ENCODE assay signal across 8 mouse cellular contexts in the genomic region with DNA sequence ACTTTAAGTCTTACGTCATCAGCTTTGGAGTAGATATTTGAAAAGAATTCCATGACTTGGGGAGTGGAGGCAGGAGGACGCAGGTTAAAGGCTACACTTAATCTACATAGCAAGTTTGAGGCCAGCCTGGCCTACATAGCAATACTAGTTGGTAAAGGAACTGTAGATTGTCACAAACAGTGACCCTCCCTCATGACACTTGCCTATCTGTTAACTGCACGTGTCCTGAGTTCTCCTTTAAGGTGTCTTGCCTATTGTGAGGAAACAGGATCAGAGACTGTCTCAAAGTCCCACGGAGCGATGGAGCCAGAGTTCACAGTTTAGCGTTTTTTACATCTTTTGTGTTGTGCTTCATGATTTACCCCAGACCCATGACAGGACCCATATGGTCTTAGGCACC. TPM values are rescaled to one million over a fixed set of nuclear protein-coding genes. Genes with fewer than 3 reads are reported as not detected.
DNase-seq lines count a peak whose midpoint lies in the region; ATAC-seq and TF ChIP-seq lines count a peak whose summit lies in the region.

No protein-coding gene starts in this region.

- H3K4me2 ChIP-seq in kidney, embryonic 15.5 days: peak overlapping the region; percentile 71
- peak overlapping the region; percentile 81 for H3K4me2 ChIP-seq in intestine, embryonic 15.5 days (replicated peaks)
- H3K4me2 ChIP-seq in midbrain, embryonic 15.5 days: peak overlapping the region; percentile 72

- H3K27ac ChIP-seq in kidney, embryonic 15.5 days: no peak overlapping the region
- H3K27ac ChIP-seq in cortical plate, adult 2 months (ENCODE audit: insufficient read depth, low read length): no peak overlapping the region
- H3K27ac ChIP-seq in intestine, embryonic 15.5 days: no peak overlapping the region
- H3K27ac ChIP-seq in midbrain, embryonic 15.5 days: no peak overlapping the region

- no peaks in the 10 kb centered on the region for H3K9me3 ChIP-seq in kidney, embryonic 15.5 days (replicated peaks)
- H3K9me3 ChIP-seq in intestine, embryonic 15.5 days: no peaks in the 10 kb centered on the region
- no peaks in the 10 kb centered on the region for H3K9me3 ChIP-seq in midbrain, embryonic 15.5 days

- peak overlapping the region; percentile 74 for H3K4me3 ChIP-seq in kidney, embryonic 15.5 days (replicated peaks)
- peak overlapping the region; percentile 68; the same call in 1 of the 2 replicates for H3K4me3 ChIP-seq in cortical plate, adult 2 months (ENCODE audit: insufficient read depth, low read length)
- peak overlapping the region; percentile 67 for H3K4me3 ChIP-seq in intestine, embryonic 15.5 days (replicated peaks)
- H3K4me3 ChIP-seq in midbrain, embryonic 15.5 days: peak overlapping the region; percentile 74

- H3K4me1 ChIP-seq in kidney, embryonic 15.5 days: no peaks in the 10 kb centered on the region; the same call in 1 of the 2 replicates
- no peaks in the 10 kb centered on the region for H3K4me1 ChIP-seq in cortical plate, adult 2 months (ENCODE audit: control insufficient read depth, insufficient read depth, low read length)
- H3K4me1 ChIP-seq in intestine, embryonic 15.5 days (replicated peaks): no peaks in the 10 kb centered on the region
- H3K4me1 ChIP-seq in midbrain, embryonic 15.5 days: peaks cover 10% of the 10 kb centered on the region; the same call in 1 of the 2 replicates

- no peak for TF ChIP-seq CTCF in cortical plate, adult 2 months (IDR thresholded peaks at IDR 0.05; ENCODE audit: extremely low read depth, insufficient read depth, low read length)

- 76% methylated on average over 6 of the region's 6 CpGs for WGBS in kidney, embryonic 15.5 days
- 63% methylated on average over 6 of the region's 6 CpGs for WGBS in intestine, embryonic 15.5 days
- 84% methylated on average over 6 of the region's 6 CpGs for WGBS in midbrain, embryonic 15.5 days

- no peak for DNase-seq in kidney, adult 18-20 months
- no peak for DNase-seq in cerebellum, adult 11-12 months
- DNase-seq in embryo, embryonic 10.5 days (ENCODE audit: low spot score): no peak

- no peak for ATAC-seq in kidney, embryonic 15.5 days (replicated peaks; ENCODE audit: low FRiP score)
- no peak for ATAC-seq in intestine, embryonic 15.5 days
- no peak for ATAC-seq in midbrain, embryonic 15.5 days (replicated peaks)
- ATAC-seq in granulocyte monocyte progenitor cell, adult 5-6 weeks (replicated peaks; ENCODE audit: poor library complexity, severe bottlenecking): no peak

- no peak for TF ChIP-seq POLR2A in cortical plate, adult 2 months (IDR thresholded peaks at IDR 0.05; ENCODE audit: extremely low read depth, insufficient read depth, low read length)

- H3K9ac ChIP-seq in kidney, embryonic 15.5 days: no peak overlapping the region
- no peak overlapping the region for H3K9ac ChIP-seq in intestine, embryonic 15.5 days
- no peak overlapping the region for H3K9ac ChIP-seq in midbrain, embryonic 15.5 days

- no peaks in the 10 kb centered on the region for H3K36me3 ChIP-seq in kidney, embryonic 15.5 days
- no peaks in the 10 kb centered on the region for H3K36me3 ChIP-seq in intestine, embryonic 15.5 days
- H3K36me3 ChIP-seq in midbrain, embryonic 15.5 days (replicated peaks): no peaks in the 10 kb centered on the region

- 0 out of 2 replicates have a peak, but pooled peaks cover 2% of the 10 kb centered on the region for H3K27me3 ChIP-seq in kidney, embryonic 15.5 days
- no peaks in the 10 kb centered on the region for H3K27me3 ChIP-seq in intestine, embryonic 15.5 days (replicated peaks)
- no peaks in the 10 kb centered on the region for H3K27me3 ChIP-seq in midbrain, embryonic 15.5 days (replicated peaks)

RNA-seq across cellular contexts. Expression of a gene that starts 0.7 kb away (rescaled TPM):
- polyA plus RNA-seq in kidney, embryonic 15.5 days (2015; fragmentation: Nextera tagmentation; extraction: Ambion mirVana): 25.4 and 27.2 TPM in 2 replicates
- polyA plus RNA-seq in cortical plate, adult 2 months (2012; rRNA removed): 27.4 and 29.0 TPM in 2 replicates
- polyA plus RNA-seq in intestine, embryonic 15.5 days (2015; fragmentation: Nextera tagmentation; extraction: Ambion mirVana): 29.5 and 33.7 TPM in 2 replicates
- polyA plus RNA-seq in midbrain, embryonic 15.5 days (2015; fragmentation: Nextera tagmentation; extraction: Ambion mirVana): 12.5 and 15.6 TPM in 2 replicates
- 20.6 and 24.2 TPM in 2 replicates for total RNA-seq in granulocyte monocyte progenitor cell, adult 5-6 weeks (2014; fragmentation: Nextera tagmentation)
- 5.0 and 9.7 TPM in 2 replicates for total RNA-seq in granulocyte monocyte progenitor cell, adult 5-6 weeks (2017)
